Mouse (Mus musculus) erythroid progenitor cell, adult 5-6 weeks (primary cell): ENCODE data around the gene Nol9. TPM values are rescaled to one million over a fixed set of nuclear protein-coding genes. Genes with fewer than 3 reads are reported as not detected.

Source experiments
- ATAC-seq: replicated peaks from 2 replicates; pipeline ENCODE4 v1.8.0; 2016; ENCODE audit warnings: moderate number of reproducible peaks, mild to moderate bottlenecking, moderate TSS enrichment, inconsistent platforms; ENCODE audit not compliant: poor library complexity, low FRiP score, severe bottlenecking
- total RNA-seq, 2 experiments: library from RNA; stranded (forward) in 1 of 2; stranded (reverse) in 1 of 2; fragments of 150-400 nt in 1 of 2; fragments of 186-747, 209-891 nt in 1 of 2; gene quantifications; 2 replicates each; pipeline versions ENCODE4 v1.2.3 to v1.2.4; 2015 to 2017; ENCODE audit warnings: low replicate concordance in 2 of 2

Nol9 gene
- total RNA-seq, 2 experiments from 2014 or later: 4.9 to 7.1 TPM

GRCm38 (mm10) chr4:152107971-152108509, 68.9 kb downstream of the Nol9 start:
- ATAC-seq: peak; percentile 31

GRCm38 (mm10) chr4:152108673-152109072, 69.6 kb downstream of the Nol9 start:
- no peak for ATAC-seq

- no peak for ATAC-seq
Measured at GRCm38 (mm10) chr4:152109509-152109908, 70.4 kb downstream of the Nol9 start.

GRCm38 (mm10) chr4:152110689-152111088, 71.6 kb downstream of the Nol9 start:
- peak; percentile 86 for ATAC-seq

Other genes with a start within 250 kb of the Nol9 start
- 67.5 and 120 TPM in 2 replicates for gene Camta1, start 177.4 kb upstream of the Nol9 start, total RNA-seq (2015; ENCODE audit: low replicate concordance)
- gene Camta1, start 177.4 kb upstream of the Nol9 start, total RNA-seq (2017; ENCODE audit: low replicate concordance): 13.5 and 41.5 TPM in 2 replicates
- gene Dnajc11, start 105.6 kb upstream of the Nol9 start, total RNA-seq (2015; ENCODE audit: low replicate concordance): 41.9 and 46.9 TPM in 2 replicates
- 72.3 and 79.2 TPM in 2 replicates for gene Dnajc11, start 105.6 kb upstream of the Nol9 start, total RNA-seq (2017; ENCODE audit: low replicate concordance)
- gene Thap3, start 50.3 kb upstream of the Nol9 start, total RNA-seq (2015; ENCODE audit: low replicate concordance): 6.8 TPM in 1 of 2 replicates, not detected in the other
- gene Thap3, start 50.3 kb upstream of the Nol9 start, total RNA-seq (2017; ENCODE audit: low replicate concordance): 4.0 TPM in 1 of 2 replicates, not detected in the other
- gene Phf13, start 43.1 kb upstream of the Nol9 start, total RNA-seq (2015; ENCODE audit: low replicate concordance): 2.5 and 2.9 TPM in 2 replicates
- 0.83 and 4.6 TPM in 2 replicates for gene Phf13, start 43.1 kb upstream of the Nol9 start, total RNA-seq (2017; ENCODE audit: low replicate concordance)
- 1.3 and 2.9 TPM in 2 replicates for gene Klhl21, start 30.5 kb upstream of the Nol9 start, total RNA-seq (2015; ENCODE audit: low replicate concordance)
- 0.91 and 1.0 TPM in 2 replicates for gene Klhl21, start 30.5 kb upstream of the Nol9 start, total RNA-seq (2017; ENCODE audit: low replicate concordance)
- gene Zbtb48, start 11.7 kb upstream of the Nol9 start, total RNA-seq (2015; ENCODE audit: low replicate concordance): 5.4 TPM in 1 of 2 replicates, not detected in the other
- gene Zbtb48, start 11.7 kb upstream of the Nol9 start, total RNA-seq (2017; ENCODE audit: low replicate concordance): 2.7 and 4.2 TPM in 2 replicates
- not detected in 2 replicates for gene Tas1r1, start 753 bp upstream of the Nol9 start, total RNA-seq (2015; ENCODE audit: low replicate concordance)
- gene Tas1r1, start 753 bp upstream of the Nol9 start, total RNA-seq (2017; ENCODE audit: low replicate concordance): not detected in 2 replicates
- 1.7 and 2.9 TPM in 2 replicates for gene Plekhg5, start 33.2 kb downstream of the Nol9 start, total RNA-seq (2015; ENCODE audit: low replicate concordance)
- gene Plekhg5, start 33.2 kb downstream of the Nol9 start, total RNA-seq (2017; ENCODE audit: low replicate concordance): 3.5 and 5.3 TPM in 2 replicates
- gene Tnfrsf25, start 76.6 kb downstream of the Nol9 start, total RNA-seq (2015; ENCODE audit: low replicate concordance): not detected in 2 replicates
- 2.0 TPM in 1 of 2 replicates, not detected in the other for gene Tnfrsf25, start 76.6 kb downstream of the Nol9 start, total RNA-seq (2017; ENCODE audit: low replicate concordance)
- gene Espn, start 113.0 kb downstream of the Nol9 start, total RNA-seq (2015; ENCODE audit: low replicate concordance): 0.72 TPM in 1 of 2 replicates, not detected in the other
- not detected in 2 replicates for gene Espn, start 113.0 kb downstream of the Nol9 start, total RNA-seq (2017; ENCODE audit: low replicate concordance)
- gene Hes2, start 119.5 kb downstream of the Nol9 start, total RNA-seq (2015; ENCODE audit: low replicate concordance): not detected in 2 replicates
- gene Hes2, start 119.5 kb downstream of the Nol9 start, total RNA-seq (2017; ENCODE audit: low replicate concordance): not detected in 2 replicates
- 15.1 and 30.2 TPM in 2 replicates for gene Acot7, start 138.8 kb downstream of the Nol9 start, total RNA-seq (2015; ENCODE audit: low replicate concordance)
- 3.7 and 3.9 TPM in 2 replicates for gene Acot7, start 138.8 kb downstream of the Nol9 start, total RNA-seq (2017; ENCODE audit: low replicate concordance)
- not detected in 2 replicates for gene Gpr153, start 234.9 kb downstream of the Nol9 start, total RNA-seq (2015; ENCODE audit: low replicate concordance)
- gene Gpr153, start 234.9 kb downstream of the Nol9 start, total RNA-seq (2017; ENCODE audit: low replicate concordance): not detected in 2 replicates